8 mouse cellular contexts compared by ENCODE assay signal in the genomic region with DNA sequence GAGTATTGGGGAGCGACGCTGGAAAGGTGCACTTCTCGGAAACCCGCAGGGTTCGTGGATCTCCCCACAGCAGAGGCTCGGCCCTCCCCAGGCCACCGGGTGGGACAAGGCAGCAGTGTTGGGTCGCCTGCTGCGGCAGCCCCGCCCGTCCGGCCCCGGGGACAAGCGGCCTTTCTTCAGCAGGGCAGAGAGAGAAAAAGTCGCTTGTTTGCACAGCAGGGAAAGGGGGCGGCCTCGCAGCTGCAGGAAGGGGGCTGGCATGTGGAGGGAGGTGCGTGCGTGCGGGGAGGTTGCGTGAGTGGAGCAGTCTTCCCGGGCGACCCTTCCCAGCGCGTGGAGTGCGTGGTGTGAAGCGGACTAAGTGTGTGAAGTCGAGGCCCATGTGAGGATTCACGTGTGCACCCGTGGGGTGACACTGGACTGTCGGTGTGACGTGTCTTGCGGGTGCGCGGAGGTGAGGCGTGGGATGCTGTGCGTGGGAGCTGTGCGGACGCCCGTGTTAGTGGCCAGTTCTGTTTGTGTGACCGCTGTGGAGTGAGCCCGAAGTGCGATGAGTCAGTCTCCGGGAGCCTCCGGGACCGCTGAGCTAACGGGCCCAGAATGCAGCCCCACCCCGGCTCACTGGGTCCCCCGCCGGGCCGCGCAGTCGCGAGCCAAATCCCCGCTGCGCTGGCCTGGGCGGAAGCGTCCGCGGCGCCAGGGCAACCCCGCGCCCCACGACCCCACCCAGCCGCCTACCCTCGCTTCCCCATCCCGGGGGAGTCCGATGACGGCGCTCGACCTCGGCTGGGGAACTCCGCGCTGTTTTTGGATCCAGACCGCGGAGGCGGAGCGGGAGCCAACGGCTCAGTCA. TPM values are rescaled to one million over a fixed set of nuclear protein-coding genes. Genes with fewer than 3 reads are reported as not detected.
A peak's percentile ranks its signal among the peaks of the same experiment; 100 is the strongest.
DNase-seq lines count a peak whose midpoint lies in the region; ATAC-seq and TF ChIP-seq lines count a peak whose summit lies in the region.

No protein-coding gene starts in this region.

- H3K27ac ChIP-seq in ES-E14 (ENCODE audit: insufficient read depth, low read depth, low read length, poor library complexity, severe bottlenecking): peak overlapping the region; percentile 9; the same call in 1 of the 2 replicates
- peak overlapping the region; percentile 5; the same call in 1 of the 2 replicates for H3K27ac ChIP-seq in intestine, embryonic 14.5 days (ENCODE audit: low read depth)
- H3K27ac ChIP-seq in liver, embryonic 14.5 days: no peak overlapping the region

- DNase-seq in 3T3-L1 (ENCODE audit: low read depth, low spot score) (peak; percentile 73), ES-E14 (ENCODE audit: low read depth, low spot score) (no peak)
- DNase-seq in cerebellum, postnatal 10 days: peak; percentile 44 to 58
- DNase-seq in gastrocnemius, postnatal 4 days (ENCODE audit: low spot score in 2 of 2): peak; percentile 71 to 78
- DNase-seq in intestine, embryonic 14.5 days (ENCODE audit: low spot score): peak; percentile 74
- no peak for DNase-seq in liver, embryonic 14.5 days (ENCODE audit: low read depth in 3 of 3, low spot score in 3 of 3)
- DNase-seq in natural killer cell, adult 2 months (ENCODE audit: low spot score in 2 of 2): peak; percentile 61 to 75
- DNase-seq in urinary bladder, postnatal 25 days (ENCODE audit: low spot score): peak; percentile 68

- H3K27me3 ChIP-seq in intestine, embryonic 14.5 days (replicated peaks; ENCODE audit: control insufficient read depth, insufficient read depth, low read length): peaks cover 6% of the 10 kb centered on the region; the same call in 1 of the 2 replicates
- H3K27me3 ChIP-seq in liver, embryonic 14.5 days (ENCODE audit: control insufficient read depth, insufficient read depth, low read length): peaks cover 29% of the 10 kb centered on the region

- no peaks in the 10 kb centered on the region for H3K36me3 ChIP-seq in ES-E14 (ENCODE audit: control insufficient read depth, insufficient read depth, low read length, poor library complexity, severe bottlenecking)
- no peaks in the 10 kb centered on the region for H3K36me3 ChIP-seq in intestine, embryonic 14.5 days (ENCODE audit: control insufficient read depth, insufficient read depth, low read length)
- no peaks in the 10 kb centered on the region for H3K36me3 ChIP-seq in liver, embryonic 14.5 days (replicated peaks; ENCODE audit: control insufficient read depth, insufficient read depth, low read depth)

- peaks cover 0 to 6% of the 10 kb centered on the region in 2 experiments; a peak in 1 of 4 replicates for H3K4me1 ChIP-seq in ES-E14 (ENCODE audit: control insufficient read depth in 2 of 2, insufficient read depth in 2 of 2, low read length in 2 of 2, poor library complexity in 1 of 2)
- peaks cover 14% of the 10 kb centered on the region for H3K4me1 ChIP-seq in intestine, embryonic 14.5 days (replicated peaks; ENCODE audit: control insufficient read depth, insufficient read depth, low read length)
- H3K4me1 ChIP-seq in liver, embryonic 14.5 days (replicated peaks; ENCODE audit: control insufficient read depth in 2 of 2, insufficient read depth in 2 of 2, low read length in 1 of 2): peaks cover 6 to 11% of the 10 kb centered on the region in 2 experiments; a peak in 3 of 4 replicates

- TF ChIP-seq CTCF in liver, embryonic 14.5 days (IDR thresholded peaks at IDR 0.05; ENCODE audit: low read depth): no peak

- peak overlapping the region; percentile 61 to 71 for H3K4me3 ChIP-seq in ES-E14 (ENCODE audit: insufficient read depth in 1 of 2, low read depth in 1 of 2, low read length in 2 of 2, poor library complexity in 1 of 2, severe bottlenecking in 1 of 2)
- H3K4me3 ChIP-seq in intestine, embryonic 14.5 days (ENCODE audit: low read depth, low read length): peak overlapping the region; percentile 60
- peak overlapping the region; percentile 30 to 50 for H3K4me3 ChIP-seq in liver, embryonic 14.5 days (ENCODE audit: insufficient read depth in 1 of 2, low read depth in 2 of 2, low read length in 2 of 2)

- ATAC-seq in intestine, embryonic 14.5 days (replicated peaks; ENCODE audit: low FRiP score, low TSS enrichment, low read depth): peak; percentile 22; the same call in 1 of the 2 replicates
- no peak for ATAC-seq in liver, embryonic 14.5 days (ENCODE audit: insufficient read depth)

- peak overlapping the region; percentile 87 for H3K4me2 ChIP-seq in intestine, embryonic 14.5 days (ENCODE audit: low read length)
- H3K4me2 ChIP-seq in liver, embryonic 14.5 days (ENCODE audit: low read depth): peak overlapping the region; percentile 55

- H3K9me3 ChIP-seq in ES-E14 (ENCODE audit: control insufficient read depth, insufficient read depth, low read depth, low read length): no peaks in the 10 kb centered on the region
- no peaks in the 10 kb centered on the region for H3K9me3 ChIP-seq in intestine, embryonic 14.5 days (ENCODE audit: control insufficient read depth, low read length)
- H3K9me3 ChIP-seq in liver, embryonic 14.5 days (ENCODE audit: control insufficient read depth, low read length): no peaks in the 10 kb centered on the region

- no peak for TF ChIP-seq EP300 in liver, embryonic 14.5 days (IDR thresholded peaks at IDR 0.05; ENCODE audit: low read depth)

- in situ Hi-C loops in ES-E14 (cut with MboI; ENCODE audit: low sequenced_read_pairs in 2 of 2, unreplicated experiment in 2 of 2): no loop called here

- peak overlapping the region; percentile 66 for H3K9ac ChIP-seq in ES-E14 (ENCODE audit: insufficient read depth, low read depth, low read length, poor library complexity, severe bottlenecking)
- H3K9ac ChIP-seq in intestine, embryonic 14.5 days (ENCODE audit: low read length): peak overlapping the region; percentile 40
- H3K9ac ChIP-seq in liver, embryonic 14.5 days (replicated peaks): no peak overlapping the region

- under 1% methylated on average over 79 of the region's 79 CpGs for WGBS in intestine, embryonic 14.5 days
- WGBS in liver, embryonic 14.5 days (ENCODE audit: insufficient replicate concordance): under 1% methylated on average over 76 of the region's 79 CpGs

TF ChIP-seq in ES-E14, 5 proteins besides CTCF, POLR2A, EP300 and RAD21:
- TF ChIP-seq MAFK (IDR thresholded peaks at IDR 0.05; ENCODE audit: insufficient read depth, low read depth, low read length): no peak
- no peak for TF ChIP-seq ZNF384 (IDR thresholded peaks at IDR 0.05; ENCODE audit: low read depth, low read length)
- no peak for TF ChIP-seq CHD2 (IDR thresholded peaks at IDR 0.05; ENCODE audit: low read depth, low read length)
- no peak for TF ChIP-seq HCFC1 (IDR thresholded peaks at IDR 0.05; ENCODE audit: borderline replicate concordance, insufficient read depth, low read length)
- TF ChIP-seq ZC3H11A (IDR thresholded peaks at IDR 0.05; ENCODE audit: borderline replicate concordance, low read depth, low read length): no peak

RNA-seq across cellular contexts. Expression of a gene that starts 1.1 kb away (rescaled TPM):
- 25.8 and 44.0 TPM in 2 replicates for total RNA-seq in ES-E14 (2012; rRNA removed)
- total RNA-seq in gastrocnemius, postnatal 4 days (2021): 100 to 1,000 TPM; 104 to 123 TPM
- polyA plus RNA-seq in intestine, embryonic 14.5 days (2014; fragmentation: Nextera tagmentation; extraction: Ambion mirVana): 21.4 and 22.6 TPM in 2 replicates
- polyA plus RNA-seq in liver, embryonic 14.5 days (2012; rRNA removed): 2.6 and 2.7 TPM in 2 replicates
- polyA plus RNA-seq in liver, embryonic 14.5 days (2014; fragmentation: Nextera tagmentation; extraction: Ambion mirVana): 1.6 and 2.3 TPM in 2 replicates

RNA-seq across cellular contexts. Expression of a gene that starts 33.7 kb away (rescaled TPM):
- 46.4 and 72.3 TPM in 2 replicates for total RNA-seq in ES-E14 (2012; rRNA removed)
- 100 to 1,000 TPM; 124 to 142 TPM for total RNA-seq in gastrocnemius, postnatal 4 days (2021)
- 188 and 192 TPM in 2 replicates for polyA plus RNA-seq in intestine, embryonic 14.5 days (2014; fragmentation: Nextera tagmentation; extraction: Ambion mirVana)
- 26.6 and 33.5 TPM in 2 replicates for polyA plus RNA-seq in liver, embryonic 14.5 days (2012; rRNA removed)
- 84.1 and 88.5 TPM in 2 replicates for polyA plus RNA-seq in liver, embryonic 14.5 days (2014; fragmentation: Nextera tagmentation; extraction: Ambion mirVana)

RNA-seq across cellular contexts. Expression of a gene that starts 33.8 kb away (rescaled TPM):
- total RNA-seq in ES-E14 (2012; rRNA removed): 49.1 and 64.4 TPM in 2 replicates
- 10 to 100 TPM; 65.9 to 69.5 TPM for total RNA-seq in gastrocnemius, postnatal 4 days (2021)
- 87.8 and 96.0 TPM in 2 replicates for polyA plus RNA-seq in intestine, embryonic 14.5 days (2014; fragmentation: Nextera tagmentation; extraction: Ambion mirVana)
- 8.8 and 11.3 TPM in 2 replicates for polyA plus RNA-seq in liver, embryonic 14.5 days (2012; rRNA removed)
- polyA plus RNA-seq in liver, embryonic 14.5 days (2014; fragmentation: Nextera tagmentation; extraction: Ambion mirVana): 16.0 and 17.3 TPM in 2 replicates

Comparison
In these comparisons a context has a peak if more than half of its experiments do, and no peak if none do; other contexts are left out.
1. DNase-seq: peak in 3T3-L1 (single experiment), cerebellum, postnatal 10 days (2 of 2), gastrocnemius, postnatal 4 days (2 of 2), intestine, embryonic 14.5 days (single experiment), natural killer cell, adult 2 months (2 of 2) and urinary bladder, postnatal 25 days (single experiment); none in ES-E14 (single experiment) and liver, embryonic 14.5 days (0 of 3).
2. Peak in every context shown above with its lines, with median percentiles within 50 percentile points of each other: H3K4me3 ChIP-seq.